Mouse (Mus musculus): ENCODE data around the gene 5031439G07Rik.
"Not testable (repeated sequence)": the region's sequence is repeated elsewhere in the genome, so short reads cannot be mapped to it uniquely, and the experiment has no call there.

The 5031439G07Rik gene

DNA sequence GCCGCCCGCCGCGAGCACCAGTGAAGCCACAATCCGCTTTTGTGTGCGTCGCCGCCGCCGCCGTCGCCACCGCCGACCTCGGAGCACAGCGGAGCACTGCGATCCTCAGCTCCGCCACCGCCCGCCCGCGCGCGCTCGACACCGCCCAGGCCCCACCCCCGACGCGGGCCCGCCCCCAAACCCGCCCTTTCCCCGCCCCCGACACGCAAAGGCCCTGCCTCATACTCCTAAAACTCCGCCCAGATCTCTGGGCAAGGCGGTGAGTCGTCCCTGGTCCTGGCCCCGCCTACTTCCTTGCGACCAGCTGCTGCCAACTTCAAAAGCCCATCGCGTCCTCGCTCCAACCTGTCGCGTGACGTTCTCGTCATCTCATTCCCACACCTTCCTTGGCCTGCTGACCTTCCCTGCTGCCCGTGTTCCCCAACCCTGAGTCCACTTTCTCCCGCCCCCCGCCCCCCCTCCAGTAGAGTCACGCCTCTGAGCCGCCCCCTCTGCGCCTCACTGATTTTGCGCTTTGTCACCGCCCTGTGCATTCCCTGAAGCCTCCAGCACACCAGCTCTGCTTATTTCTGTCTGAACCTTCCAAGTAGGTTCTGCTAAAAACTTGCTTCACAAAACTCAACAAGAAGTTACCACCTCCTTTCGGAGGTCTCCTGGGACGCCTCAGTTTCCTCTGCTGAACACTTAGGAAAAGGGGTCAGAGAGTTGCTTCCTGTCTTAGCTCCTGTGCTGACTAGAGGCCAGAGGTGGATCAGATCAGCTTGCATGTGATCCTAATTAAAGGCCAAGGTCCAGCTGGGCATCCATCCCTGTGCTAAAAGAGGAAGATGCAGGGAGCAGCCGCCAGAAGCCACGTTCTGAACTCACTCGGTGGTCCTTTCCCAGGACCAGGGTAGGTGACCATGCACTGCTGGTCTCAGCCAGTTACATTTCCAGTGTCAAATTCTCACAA, at the start of gene 5031439G07Rik:
Gene 5031439G07Rik, minus strand, starts transcription at position 678 of the 952 bp plus-strand sequence.
- peak; percentile 92 for DNase-seq

DNA sequence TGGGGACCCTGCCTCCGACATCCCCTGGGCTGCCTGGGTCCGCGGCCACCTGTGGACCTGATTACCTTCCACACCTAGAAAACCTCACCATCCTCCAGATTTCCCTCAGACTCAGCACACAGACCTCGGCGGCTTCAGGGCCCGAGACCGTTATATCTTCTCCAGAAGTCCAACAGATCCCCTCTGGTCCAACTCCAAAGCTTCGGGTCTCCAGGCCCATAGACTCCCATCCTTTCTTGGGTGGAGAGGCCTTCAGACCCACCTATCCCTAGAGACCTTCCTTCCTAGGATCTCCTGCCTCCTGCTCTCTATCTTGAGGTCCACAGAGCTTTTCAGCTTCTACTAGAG, 49.0 kb upstream of the 5031439G07Rik start:
- DNase-seq: no peak

DNA sequence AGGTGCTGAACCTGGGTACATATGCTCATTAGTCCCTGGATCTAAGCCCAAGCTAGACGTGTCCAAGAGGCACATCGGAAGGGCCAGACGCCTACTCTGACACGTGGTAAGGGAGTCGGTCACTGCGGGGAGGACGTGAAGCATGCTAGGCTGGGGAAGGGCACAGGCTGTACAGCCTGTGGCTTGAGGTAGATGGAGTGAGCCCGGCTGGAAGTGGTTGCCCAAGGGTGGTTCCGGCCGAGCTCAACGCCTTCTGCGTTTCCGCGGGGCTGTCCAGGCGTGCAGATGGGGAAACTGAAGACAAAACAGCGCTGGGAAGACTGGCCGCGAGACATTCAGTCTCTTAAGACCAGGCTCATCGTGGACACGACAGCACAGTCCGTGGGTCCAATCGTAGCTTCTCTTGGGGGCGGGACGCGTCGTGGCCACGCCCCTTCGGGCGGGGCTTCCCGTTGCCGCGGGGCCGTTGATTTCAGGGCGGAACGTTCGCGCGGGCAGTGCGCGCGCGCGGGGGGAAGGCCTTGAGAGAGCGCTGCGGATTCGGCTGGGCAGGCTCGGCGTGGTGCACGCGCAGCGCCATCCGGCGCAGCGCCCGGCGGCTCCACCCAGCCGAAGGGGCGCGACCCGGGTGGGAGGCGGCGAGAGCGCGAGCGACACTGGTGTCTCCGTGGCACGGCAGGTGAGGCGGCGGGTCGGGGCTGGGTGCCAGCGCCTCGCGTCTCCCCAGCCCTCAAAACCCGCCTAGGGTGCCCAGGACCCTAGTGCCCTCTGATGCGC, 48.4 kb upstream of the 5031439G07Rik start:
- peak; percentile 98 for DNase-seq

DNA sequence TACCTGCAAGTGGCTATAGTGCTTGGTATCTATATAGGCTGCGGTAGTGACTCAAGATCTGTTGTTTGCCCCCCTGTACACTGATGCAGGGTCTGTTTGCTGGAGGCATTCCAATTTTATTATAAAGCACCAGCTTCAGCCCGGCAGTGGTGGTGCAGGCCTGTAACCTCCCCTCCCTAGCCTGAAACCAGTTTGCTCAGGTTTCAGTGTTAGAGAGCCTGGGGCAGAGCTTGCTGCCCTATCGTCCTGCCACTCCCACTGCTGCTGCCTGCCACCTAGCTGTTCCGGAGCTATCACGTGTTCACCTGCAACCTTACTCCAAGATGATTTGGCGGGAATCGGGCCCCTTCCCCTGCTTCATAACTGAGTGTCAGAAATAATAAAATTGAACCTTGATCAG, 45.6 kb upstream of the 5031439G07Rik start:
- DNase-seq: not testable (repeated sequence)

DNA sequence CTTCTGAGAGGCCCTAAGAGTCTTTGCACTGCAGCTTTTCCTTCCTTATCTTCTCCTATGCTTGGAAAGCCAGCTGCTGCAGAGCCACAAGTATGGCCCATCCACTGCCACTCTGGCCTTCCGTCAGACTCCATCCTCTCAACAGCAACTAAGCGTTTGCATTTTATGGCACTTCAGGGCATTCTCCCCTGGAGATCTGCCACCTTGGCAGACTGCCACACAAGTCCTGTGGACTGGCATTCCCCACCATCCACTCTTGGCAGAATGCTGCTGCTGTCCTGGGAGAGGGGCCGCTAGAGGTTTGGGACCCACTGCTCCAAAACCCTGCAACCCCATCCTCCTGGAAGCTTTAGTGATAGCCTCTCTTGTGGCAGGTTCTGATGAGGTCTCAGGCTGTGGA, 43.5 kb upstream of the 5031439G07Rik start:
- peak; percentile 17 for DNase-seq

DNA sequence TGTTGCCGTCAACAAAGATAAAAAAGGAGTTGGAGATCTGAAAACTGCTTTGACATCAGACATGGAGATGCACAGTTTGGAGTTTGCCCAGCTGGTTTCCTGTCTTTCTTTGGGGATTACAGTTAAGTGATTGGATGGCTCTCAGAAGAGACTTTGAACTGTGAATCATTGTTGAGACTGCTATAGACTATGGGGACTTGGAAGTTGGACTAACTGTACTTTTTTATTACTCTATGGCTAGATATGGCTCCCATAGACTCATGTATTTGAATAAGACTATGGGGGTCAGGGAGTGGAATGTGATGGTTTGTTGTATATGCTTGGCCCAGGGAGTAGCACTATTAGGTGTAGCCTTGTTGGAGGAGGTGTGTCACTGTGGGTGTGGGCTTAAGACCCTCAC, 42.3 kb upstream of the 5031439G07Rik start:
- DNase-seq: not testable (repeated sequence)

DNA sequence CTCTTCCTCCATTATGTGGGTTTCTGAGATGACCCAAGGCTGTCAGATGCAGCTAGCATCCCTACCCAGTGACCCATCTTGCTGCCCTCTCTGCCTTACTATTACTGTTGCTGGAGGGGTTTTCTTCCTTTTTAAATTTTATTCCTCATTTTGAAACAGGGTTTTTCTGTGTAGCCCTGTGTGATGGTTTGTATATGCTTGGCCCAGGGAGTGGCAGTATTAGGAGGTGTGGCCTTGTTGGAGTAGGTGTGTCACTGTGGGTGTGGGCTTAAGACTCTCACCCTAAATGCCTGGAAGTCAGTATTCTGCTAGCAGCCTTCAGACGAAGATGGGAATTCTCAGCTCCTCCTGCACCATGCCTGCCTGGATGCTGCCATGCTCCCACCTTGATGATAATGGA, 40.3 kb upstream of the 5031439G07Rik start, which contains the start of gene Fam118a:
Gene Fam118a, plus strand, starts transcription at position 301 of the 400 bp plus-strand sequence.
- DNase-seq: not testable (repeated sequence)

DNA sequence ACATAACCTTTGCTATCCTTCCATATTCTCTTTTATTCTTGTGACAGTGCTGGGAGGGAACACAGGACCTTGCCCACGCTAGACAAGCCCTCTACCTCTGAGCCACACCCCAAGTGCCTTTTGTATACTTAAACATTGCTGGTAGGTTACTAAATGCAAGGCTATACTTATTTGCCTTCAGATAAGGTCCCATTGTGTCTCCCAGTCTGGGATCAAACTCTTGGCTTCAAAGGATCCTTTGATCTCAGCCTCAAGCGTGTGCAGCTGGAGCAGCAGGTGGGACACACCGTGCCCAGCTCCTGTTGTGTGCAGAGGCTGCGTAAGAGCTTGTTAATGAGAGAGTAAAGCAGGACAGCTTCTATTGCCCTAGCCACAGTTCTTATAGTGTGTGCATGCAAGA, 39.4 kb upstream of the 5031439G07Rik start:
- DNase-seq: no peak

DNA sequence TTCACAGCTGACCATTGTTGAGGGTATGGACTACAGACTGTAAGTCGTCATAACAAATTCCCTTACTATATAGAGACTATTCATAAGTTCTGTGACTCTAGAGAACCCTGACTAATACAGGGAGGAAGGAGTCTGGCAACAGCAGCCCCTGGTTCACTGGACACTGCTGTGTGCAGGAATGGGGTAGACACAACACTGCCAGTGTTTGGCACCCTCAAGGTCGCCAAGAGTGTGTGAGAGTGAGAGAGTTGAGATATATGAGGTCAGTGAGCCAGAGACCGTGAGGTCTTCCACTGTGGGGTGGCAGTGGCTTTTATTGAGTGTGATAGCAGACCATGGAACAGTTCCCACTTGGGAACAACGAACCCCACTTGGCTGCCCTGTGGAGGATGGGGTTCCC, 37.8 kb upstream of the 5031439G07Rik start:
- no peak for DNase-seq

DNA sequence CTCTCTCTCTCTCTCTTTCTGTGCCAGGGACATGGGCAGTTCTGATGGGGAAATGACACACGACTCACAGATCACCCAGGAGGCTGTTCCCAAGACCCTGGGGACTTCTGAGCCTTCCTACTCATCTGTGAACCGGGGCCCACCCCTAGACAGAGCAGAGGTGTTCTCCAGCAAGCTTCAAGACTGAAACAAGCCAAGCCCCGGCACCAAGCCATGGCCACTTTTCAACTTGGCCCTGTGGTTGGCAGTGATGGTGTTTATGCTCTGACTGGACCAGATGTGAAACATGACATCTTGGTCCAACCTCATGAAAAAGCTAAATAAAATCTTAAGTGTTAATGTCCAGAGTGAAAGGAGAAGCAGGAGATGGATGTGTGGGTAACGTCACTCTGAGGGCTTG, 33.9 kb upstream of the 5031439G07Rik start:
- DNase-seq: peak; percentile 44

DNA sequence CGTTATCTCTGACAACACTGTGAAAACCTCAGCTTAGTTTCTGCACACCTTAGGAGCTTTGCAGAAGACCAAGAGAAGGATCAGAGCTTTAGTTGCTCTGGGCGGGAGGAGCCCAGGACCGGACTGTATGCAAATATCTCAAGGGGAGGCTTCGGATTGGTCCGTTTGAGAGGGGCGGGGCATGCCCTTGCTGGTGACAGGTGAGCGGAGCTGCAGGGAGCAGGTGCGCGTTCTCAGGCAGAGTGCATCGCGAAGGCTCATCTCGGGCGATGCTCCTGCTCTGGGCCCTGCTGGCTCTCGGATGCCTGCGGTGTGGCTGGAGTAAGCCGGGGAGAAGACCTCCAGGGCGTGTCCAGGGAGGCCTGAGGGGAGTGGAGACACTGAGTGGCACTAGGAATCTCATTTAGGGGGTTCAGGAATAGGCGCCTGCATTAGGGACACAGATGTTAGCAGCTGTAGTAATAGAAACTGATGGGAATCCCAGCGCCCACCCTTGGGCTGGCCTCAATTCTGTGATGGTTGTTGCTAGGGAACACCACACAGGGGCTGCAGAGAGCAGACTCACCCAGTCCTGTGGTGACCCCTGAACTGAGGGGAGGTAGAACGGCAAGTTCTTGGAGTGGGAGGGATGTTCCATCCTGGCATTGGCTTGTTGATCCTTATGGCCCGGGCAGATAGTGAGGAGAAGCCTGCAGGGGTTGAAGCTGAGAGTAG, 28.8 kb upstream of the 5031439G07Rik start, which contains the start of gene Upk3a:
Gene Upk3a, plus strand, starts transcription at position 191 of the 714 bp plus-strand sequence.
- DNase-seq: peak; percentile 56

DNA sequence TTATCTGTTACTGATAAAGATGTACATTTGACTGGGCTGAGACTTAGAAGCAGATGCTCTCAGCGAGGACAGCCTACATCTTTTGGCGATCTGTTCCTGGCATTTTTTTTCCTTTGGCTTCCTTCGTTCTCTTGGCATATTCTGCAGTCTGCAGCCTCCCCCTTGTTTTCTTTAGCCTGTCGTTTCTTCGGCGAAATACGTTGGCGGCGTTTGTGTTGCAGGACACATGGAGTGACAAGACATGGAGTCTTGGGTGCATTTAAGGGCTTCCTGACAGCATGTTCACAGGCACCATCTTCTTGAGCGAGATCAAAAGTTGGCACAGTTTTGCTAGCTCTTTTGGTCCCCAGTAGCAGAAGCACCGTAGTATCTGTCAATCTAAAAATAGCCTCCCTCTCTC, 27.4 kb upstream of the 5031439G07Rik start:
- DNase-seq: peak; percentile 16

DNA sequence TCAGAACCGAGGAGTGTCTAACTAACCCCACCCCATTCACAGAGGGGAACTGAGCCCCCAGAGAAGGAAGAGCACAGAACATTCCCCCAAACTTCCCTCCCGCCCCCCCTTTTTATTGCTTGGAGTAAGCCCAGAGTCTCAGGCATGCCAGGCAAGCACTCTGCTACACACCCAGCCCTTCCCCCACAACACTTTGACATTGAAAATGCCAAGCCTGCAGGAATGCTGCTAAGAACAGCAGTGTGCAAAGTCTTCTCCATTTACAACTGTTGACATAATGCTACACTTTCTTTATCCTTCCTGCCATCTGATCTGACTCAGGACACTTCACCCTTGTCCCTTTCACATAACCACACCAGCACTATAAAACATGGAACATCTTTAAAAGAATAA, 24.3 kb upstream of the 5031439G07Rik start:
- peak; percentile 42 for DNase-seq

DNA sequence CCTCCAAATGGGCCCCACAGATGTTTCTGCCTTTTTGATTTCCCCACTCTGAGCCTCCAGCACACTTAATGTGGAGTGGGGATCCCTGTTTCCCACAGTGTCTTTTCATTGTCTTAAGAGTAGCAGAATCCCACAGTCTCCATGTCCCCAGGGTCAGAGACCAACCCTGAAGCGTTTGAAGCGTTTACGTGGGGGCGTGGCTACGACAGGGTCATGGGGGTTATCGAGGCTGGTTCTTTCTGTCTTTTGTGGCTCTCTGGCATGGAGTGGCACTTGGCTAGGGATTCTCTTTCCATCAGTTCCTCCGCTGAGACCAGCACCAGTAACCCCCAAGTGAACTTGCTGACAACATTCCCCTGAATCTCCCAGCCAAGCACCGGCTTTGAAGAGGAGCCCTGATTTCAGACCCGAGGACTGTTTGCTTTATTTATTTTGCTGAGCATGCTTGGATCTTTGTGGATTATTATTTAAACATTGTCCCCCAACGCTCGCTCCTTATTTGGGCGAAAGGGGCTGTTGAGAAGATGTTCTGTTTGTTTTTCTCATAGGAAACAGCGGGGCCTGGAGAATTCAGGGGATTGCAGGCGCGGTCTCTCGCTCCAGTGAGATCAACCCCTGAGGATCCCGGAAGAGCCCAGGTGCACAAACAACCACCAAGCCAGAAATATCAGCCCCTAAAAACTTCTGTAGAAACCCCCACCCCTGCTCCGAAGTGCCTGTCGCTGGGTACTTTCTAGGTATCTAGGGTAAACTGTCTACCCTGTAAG, 23.7 kb upstream of the 5031439G07Rik start:
- peak; percentile 39 for DNase-seq

DNA sequence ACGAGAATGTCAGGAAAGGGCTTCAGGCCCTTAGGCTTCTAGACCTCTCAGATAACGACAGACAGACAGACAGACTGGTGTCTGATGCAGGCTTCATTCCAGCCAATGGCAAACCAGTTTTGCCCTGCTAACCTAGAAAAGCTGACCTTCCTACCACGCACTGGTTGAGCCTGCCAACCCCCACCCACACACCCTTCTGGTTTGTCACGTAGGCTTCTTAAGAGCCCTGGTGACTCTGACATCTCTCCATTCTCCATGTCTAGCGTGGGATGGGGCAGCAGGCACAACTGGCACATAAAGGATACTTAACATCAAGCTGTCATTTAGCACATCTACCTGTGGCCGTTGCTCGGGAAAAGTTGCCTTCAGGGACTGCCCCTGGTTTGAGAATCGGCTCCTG, 21.3 kb upstream of the 5031439G07Rik start:
- no peak for DNase-seq

DNA sequence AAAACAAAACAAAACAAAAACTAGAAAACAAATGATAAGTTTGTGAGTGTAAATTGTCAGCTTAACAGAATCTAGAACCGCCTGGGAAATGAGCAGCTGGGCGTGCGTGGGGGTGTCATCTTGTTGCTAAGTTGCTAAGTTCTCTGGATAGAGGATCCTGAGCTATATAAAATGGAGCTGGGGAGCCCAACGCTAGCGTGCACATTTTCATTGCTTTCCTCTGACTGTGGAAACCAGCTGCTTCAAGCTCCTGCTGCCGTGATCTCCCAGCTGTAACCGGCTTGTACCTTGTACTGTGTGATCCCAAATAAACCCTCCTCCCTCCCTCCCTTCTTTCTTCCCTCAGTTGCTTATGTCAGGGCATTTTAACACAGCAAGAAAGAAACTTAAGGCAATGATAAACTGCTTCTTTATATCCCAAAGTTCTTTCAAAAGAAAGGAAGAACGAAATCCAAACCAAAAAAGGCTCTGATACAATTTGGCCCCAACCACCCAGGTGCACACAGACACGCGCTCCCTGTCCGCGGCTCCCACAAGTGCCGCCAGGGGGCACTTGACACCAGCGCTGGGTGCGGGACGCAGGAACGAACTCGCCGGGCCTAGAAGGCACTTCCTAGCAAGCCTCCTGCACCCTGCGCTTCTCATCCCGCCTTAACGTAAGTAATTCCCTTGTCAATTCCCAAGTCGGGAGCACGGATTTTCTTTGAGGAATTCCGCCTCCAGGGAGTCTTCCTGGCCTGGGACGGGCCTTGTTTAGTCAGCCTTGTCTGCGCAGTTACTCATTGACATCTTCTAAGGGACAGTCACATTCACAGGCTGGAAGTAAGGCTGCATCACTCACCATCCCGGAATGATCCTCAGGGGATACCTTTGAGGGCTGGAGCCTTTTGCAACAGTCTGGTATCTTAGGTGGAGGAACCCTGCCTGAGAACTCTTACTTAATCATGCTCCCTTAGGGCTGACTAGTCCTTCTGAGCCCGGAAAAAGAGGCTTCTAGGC, 12.9 kb upstream of the 5031439G07Rik start:
- DNase-seq: peak; percentile 87

DNA sequence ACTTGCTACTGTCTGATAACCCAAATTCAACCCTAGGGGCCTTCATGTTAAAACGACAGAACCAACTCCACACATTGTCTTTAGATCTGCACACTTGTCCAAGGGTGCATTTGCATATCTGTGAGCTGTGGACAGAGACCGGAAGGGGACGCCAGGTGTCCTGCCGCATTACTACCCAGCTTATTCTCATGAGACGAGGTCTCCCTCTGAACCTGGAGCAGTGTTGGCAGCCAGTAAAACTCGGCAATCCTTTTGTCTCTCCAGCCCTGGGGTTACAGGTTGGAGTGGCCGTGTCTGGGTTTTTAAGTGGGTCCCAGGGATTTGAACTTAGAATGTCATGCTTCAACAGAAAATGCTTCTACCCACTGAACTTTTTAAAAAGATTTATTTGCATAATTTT, 11.6 kb upstream of the 5031439G07Rik start:
- no peak for DNase-seq

DNA sequence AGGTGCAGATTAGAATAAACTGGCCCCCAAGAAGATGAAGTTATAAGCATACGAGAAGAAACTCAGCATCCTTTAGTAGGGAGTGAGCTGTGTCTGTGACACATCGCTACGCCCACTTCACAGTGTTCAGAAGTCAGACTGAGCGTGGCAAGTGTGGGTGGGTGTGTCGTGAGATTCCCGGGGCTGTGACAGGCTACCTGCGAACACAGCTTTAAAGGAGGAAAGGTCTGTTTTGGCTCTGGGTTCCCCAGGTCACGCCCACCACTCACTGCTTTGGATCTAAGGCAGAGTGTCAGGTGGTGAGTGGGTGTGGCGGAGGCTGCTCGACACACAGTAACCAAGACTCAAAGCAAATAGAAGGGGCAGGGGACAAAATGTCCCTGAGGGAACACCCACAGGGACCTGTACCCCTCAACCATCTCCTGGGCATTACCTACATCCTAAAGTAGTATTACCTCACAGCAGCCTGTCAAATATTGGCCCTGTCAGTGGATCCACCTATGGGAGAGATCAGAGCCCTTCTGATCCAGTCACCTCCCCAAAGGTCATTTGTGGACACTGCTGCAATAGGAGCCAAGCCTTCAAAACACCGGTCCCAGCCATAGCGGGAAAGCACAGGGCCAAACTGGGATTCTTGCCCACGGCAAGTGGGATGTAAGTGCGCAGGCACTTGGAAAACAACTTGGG, 9.6 kb upstream of the 5031439G07Rik start:
- DNase-seq: no peak

DNA sequence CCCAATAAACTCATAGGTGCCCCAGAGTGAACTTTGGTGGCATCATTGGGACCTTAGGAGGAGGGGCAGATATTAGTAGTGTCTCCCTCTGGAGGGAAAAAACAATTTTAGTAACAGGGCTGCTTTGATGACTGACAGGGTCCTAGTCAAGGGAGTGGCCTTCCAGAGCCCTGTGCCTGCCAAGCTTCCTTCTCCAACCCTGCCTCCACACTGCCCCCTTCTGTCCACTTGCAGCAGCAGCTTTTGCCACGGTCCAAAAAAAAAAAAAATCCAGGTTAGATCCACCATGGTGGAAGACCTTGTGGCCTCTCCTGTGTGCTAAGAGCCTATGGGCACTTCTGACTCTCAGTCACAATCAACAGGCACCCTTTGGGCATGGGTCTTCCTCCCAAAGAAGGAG, 7.6 kb upstream of the 5031439G07Rik start:
- DNase-seq: peak; percentile 81

DNA sequence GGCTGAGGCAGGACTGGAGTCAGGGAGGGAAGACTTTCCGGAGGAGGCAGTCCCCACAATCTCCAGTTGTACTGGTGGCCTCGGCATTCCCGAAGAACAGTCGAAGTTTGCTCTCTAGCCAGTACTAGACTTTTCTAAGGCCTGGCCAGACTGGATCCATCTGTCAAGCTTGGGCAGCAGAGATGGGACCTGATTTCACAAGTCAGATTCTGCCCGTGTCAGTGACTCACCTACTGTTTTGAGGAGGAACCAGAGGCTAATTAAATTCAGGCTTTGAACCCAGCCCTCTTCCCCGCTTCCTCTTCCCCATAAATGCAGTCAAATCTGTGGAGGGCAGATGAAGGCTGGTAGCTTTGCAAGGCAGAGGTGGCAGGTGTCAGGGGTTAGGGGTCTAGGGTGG, 6.7 kb upstream of the 5031439G07Rik start:
- DNase-seq: no peak
